In the genomic region with DNA sequence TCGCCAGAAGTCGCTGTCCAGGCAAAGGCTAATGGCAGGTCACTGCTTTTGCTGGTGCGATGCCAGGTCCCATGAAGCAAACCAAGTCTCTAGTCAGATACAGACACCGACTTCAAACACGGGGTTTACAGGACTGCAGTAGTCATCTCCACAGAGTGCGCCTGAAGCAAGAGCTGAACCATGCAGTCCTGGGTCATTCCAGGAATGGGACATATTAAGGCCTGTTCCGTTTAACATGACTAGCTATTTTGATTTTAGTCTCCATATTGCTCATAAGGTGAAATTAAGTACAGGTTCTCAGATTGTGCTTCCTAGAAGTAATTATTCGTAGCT, we compare ENCODE assay signal across 9 mouse cellular contexts. TPM values are rescaled to one million over a fixed set of nuclear protein-coding genes. Genes with fewer than 3 reads are reported as not detected.
DNase-seq lines count a peak whose midpoint lies in the region; ATAC-seq and TF ChIP-seq lines count a peak whose summit lies in the region.
"Had no signal": no experiment of that assay in that cellular context is flagged by ENCODE, and none has a peak within 500 bp of the region (broad histone marks: within the 10 kb centered on the region; RNA-seq: fewer than 3 reads in every experiment).

No protein-coding gene starts in this region.

- no peaks in the 10 kb centered on the region for H3K9me3 ChIP-seq in embryonic facial prominence, embryonic 11.5 days (replicated peaks; ENCODE audit: control insufficient read depth, low read length)
- no peaks in the 10 kb centered on the region for H3K9me3 ChIP-seq in midbrain, postnatal 0 days (ENCODE audit: low read length)

- H3K4me1 ChIP-seq in embryonic facial prominence, embryonic 11.5 days (ENCODE audit: control insufficient read depth, insufficient read depth, low read length) = no peaks in the 10 kb centered on the region
- H3K4me1 ChIP-seq in midbrain, postnatal 0 days (ENCODE audit: insufficient read depth, low read length) = peaks cover 7% of the 10 kb centered on the region; the same call in 1 of the 2 replicates

- peak overlapping the region; percentile 72 for H3K27ac ChIP-seq in left cerebral cortex, adult 2 months
- H3K27ac ChIP-seq in embryonic facial prominence, embryonic 11.5 days (replicated peaks; ENCODE audit: low read depth, low read length) = no peak overlapping the region
- peak overlapping the region; percentile 72 for H3K27ac ChIP-seq in midbrain, postnatal 0 days (ENCODE audit: low read depth, low read length)

- no peaks in the 10 kb centered on the region for H3K36me3 ChIP-seq in embryonic facial prominence, embryonic 11.5 days (replicated peaks; ENCODE audit: control insufficient read depth, insufficient read depth, low read depth, low read length)
- H3K36me3 ChIP-seq in midbrain, postnatal 0 days (ENCODE audit: insufficient read depth, low read length) = no peaks in the 10 kb centered on the region

- intact Hi-C loops in left cerebral cortex, adult 2 months (cut with DNase I) = loop anchor here (1.0 to 2.0 kb wide), 2 partner anchors 120 to 220 kb away; a partner anchor contains a TSS
- intact Hi-C loops in left cerebral cortex, postnatal 25 days (cut with DNase I) = loop anchor here (5.0 kb wide), 1 partner anchor 118 kb away; a partner anchor contains a TSS

- peak overlapping the region; percentile 63 for H3K4me3 ChIP-seq in left cerebral cortex, adult 2 months
- peak overlapping the region; percentile 70 for H3K4me3 ChIP-seq in embryonic facial prominence, embryonic 11.5 days (ENCODE audit: low read depth, low read length)
- peak overlapping the region; percentile 77 for H3K4me3 ChIP-seq in midbrain, postnatal 0 days (ENCODE audit: low read depth, low read length)

- no peak for TF ChIP-seq CTCF in left cerebral cortex, adult 2 months (IDR thresholded peaks at IDR 0.05)
- no peak for TF ChIP-seq CTCF in midbrain, postnatal 0 days (IDR thresholded peaks at IDR 0.05)

- H3K27me3 ChIP-seq in embryonic facial prominence, embryonic 11.5 days (ENCODE audit: control insufficient read depth, insufficient read depth, low read length) = no peaks in the 10 kb centered on the region
- no peaks in the 10 kb centered on the region for H3K27me3 ChIP-seq in midbrain, postnatal 0 days (ENCODE audit: insufficient read depth, low read length)

- ATAC-seq in embryonic facial prominence, embryonic 11.5 days (replicated peaks; ENCODE audit: insufficient number of reproducible peaks, low FRiP score, low TSS enrichment, low read depth) = peak; percentile 85
- ATAC-seq in inflammation-experienced regulatory T-cells, adult 6 months = peak; percentile 22
- ATAC-seq in midbrain, postnatal 0 days (ENCODE audit: low FRiP score) = peak; percentile 78

- 41% methylated on average over 8 of the region's 8 CpGs for WGBS in embryonic facial prominence, embryonic 11.5 days
- 37% methylated on average over 8 of the region's 8 CpGs for WGBS in midbrain, postnatal 0 days

- peak overlapping the region; percentile 44 for H3K4me2 ChIP-seq in embryonic facial prominence, embryonic 11.5 days (ENCODE audit: low read depth, low read length)
- peak overlapping the region; percentile 65 for H3K4me2 ChIP-seq in midbrain, postnatal 0 days (ENCODE audit: low read depth, low read length, poor library complexity, severe bottlenecking)

- no peak for DNase-seq in left cerebral cortex, adult 2 months (ENCODE audit: extremely low spot score in 1 of 2, low spot score in 2 of 2)
- no peak for DNase-seq in left cerebral cortex, postnatal 25 days (ENCODE audit: low spot score in 2 of 2)
- no peak for DNase-seq in embryonic facial prominence, embryonic 11.5 days (ENCODE audit: low spot score)
- no peak for DNase-seq in midbrain, postnatal 0 days (ENCODE audit: low spot score)
- DNase-seq in spleen, postnatal 4 days (ENCODE audit: low spot score in 2 of 2) = no peak
- no peak for DNase-seq in urinary bladder, postnatal 10 days (ENCODE audit: low spot score)
- no peak for DNase-seq in right cerebral cortex, postnatal 25 days

- peak overlapping the region; percentile 98 for H3K9ac ChIP-seq in embryonic facial prominence, embryonic 11.5 days (replicated peaks; ENCODE audit: low read length)
- peak overlapping the region; percentile 51; the same call in 1 of the 2 replicates for H3K9ac ChIP-seq in midbrain, postnatal 0 days (replicated peaks; ENCODE audit: low read length, poor library complexity, severe bottlenecking)

RNA-seq across cellular contexts. Expression of a gene that starts 0.4 kb away (rescaled TPM):
- 10 to 100 TPM; 34.7 to 36.6 TPM for total RNA-seq in left cerebral cortex, adult 2 months (2021)
- 10 to 100 TPM; 33.8 to 35.1 TPM for total RNA-seq in left cerebral cortex, postnatal 25 days (2021)
- polyA plus RNA-seq in embryonic facial prominence, embryonic 11.5 days (2014; fragmentation: Nextera tagmentation; extraction: Ambion mirVana) = 42.0 and 50.4 TPM in 2 replicates
- polyA plus RNA-seq in inflammation-experienced regulatory T-cells, adult 6 months (2017; shearing (Covaris generic)) = 10 to 100 TPM; 24.8 to 29.4 (median 25.4) TPM
- 50.3 and 83.9 TPM in 2 replicates for total RNA-seq in midbrain, postnatal 0 days (2014; rRNA removed)
- 88.2 and 98.6 TPM in 2 replicates for polyA plus RNA-seq in midbrain, postnatal 0 days (2015; fragmentation: Nextera tagmentation; extraction: Ambion mirVana)

RNA-seq across cellular contexts. Expression of a gene that starts 49.2 kb away (rescaled TPM):
- 1 to 10 TPM; 2.2 to 2.6 TPM for total RNA-seq in left cerebral cortex, adult 2 months (2021)
- total RNA-seq in left cerebral cortex, postnatal 25 days (2021) = 1 to 10 TPM; 1.9 to 3.4 TPM
- polyA plus RNA-seq in embryonic facial prominence, embryonic 11.5 days (2014; fragmentation: Nextera tagmentation; extraction: Ambion mirVana) = 11.4 and 12.2 TPM in 2 replicates
- 10 to 100 TPM; 42.0 to 73.9 (median 68.8) TPM for polyA plus RNA-seq in inflammation-experienced regulatory T-cells, adult 6 months (2017; shearing (Covaris generic))
- total RNA-seq in midbrain, postnatal 0 days (2014; rRNA removed) = 4.8 and 5.3 TPM in 2 replicates
- 5.7 and 6.8 TPM in 2 replicates for polyA plus RNA-seq in midbrain, postnatal 0 days (2015; fragmentation: Nextera tagmentation; extraction: Ambion mirVana)

RNA-seq across cellular contexts. Expression of a gene that starts 58.9 kb away (rescaled TPM):
- total RNA-seq in left cerebral cortex, adult 2 months (2021) = not detected
- not detected for total RNA-seq in left cerebral cortex, postnatal 25 days (2021)
- not detected in 2 replicates for polyA plus RNA-seq in embryonic facial prominence, embryonic 11.5 days (2014; fragmentation: Nextera tagmentation; extraction: Ambion mirVana)
- polyA plus RNA-seq in inflammation-experienced regulatory T-cells, adult 6 months (2017; shearing (Covaris generic)) = not detected
- total RNA-seq in midbrain, postnatal 0 days (2014; rRNA removed) = not detected in 2 replicates
- not detected in 2 replicates for polyA plus RNA-seq in midbrain, postnatal 0 days (2015; fragmentation: Nextera tagmentation; extraction: Ambion mirVana)
- total RNA-seq: granulocyte monocyte progenitor cell, adult 5-6 weeks had no signal

Comparison
In these comparisons a context has a peak if more than half of its experiments do, and no peak if none do; other contexts are left out.
1. ATAC-seq: peak in every context shown above with its lines; median percentile 85 in embryonic facial prominence, embryonic 11.5 days; 78 in midbrain, postnatal 0 days; 22 in inflammation-experienced regulatory T-cells, adult 6 months.